In the genomic region with DNA sequence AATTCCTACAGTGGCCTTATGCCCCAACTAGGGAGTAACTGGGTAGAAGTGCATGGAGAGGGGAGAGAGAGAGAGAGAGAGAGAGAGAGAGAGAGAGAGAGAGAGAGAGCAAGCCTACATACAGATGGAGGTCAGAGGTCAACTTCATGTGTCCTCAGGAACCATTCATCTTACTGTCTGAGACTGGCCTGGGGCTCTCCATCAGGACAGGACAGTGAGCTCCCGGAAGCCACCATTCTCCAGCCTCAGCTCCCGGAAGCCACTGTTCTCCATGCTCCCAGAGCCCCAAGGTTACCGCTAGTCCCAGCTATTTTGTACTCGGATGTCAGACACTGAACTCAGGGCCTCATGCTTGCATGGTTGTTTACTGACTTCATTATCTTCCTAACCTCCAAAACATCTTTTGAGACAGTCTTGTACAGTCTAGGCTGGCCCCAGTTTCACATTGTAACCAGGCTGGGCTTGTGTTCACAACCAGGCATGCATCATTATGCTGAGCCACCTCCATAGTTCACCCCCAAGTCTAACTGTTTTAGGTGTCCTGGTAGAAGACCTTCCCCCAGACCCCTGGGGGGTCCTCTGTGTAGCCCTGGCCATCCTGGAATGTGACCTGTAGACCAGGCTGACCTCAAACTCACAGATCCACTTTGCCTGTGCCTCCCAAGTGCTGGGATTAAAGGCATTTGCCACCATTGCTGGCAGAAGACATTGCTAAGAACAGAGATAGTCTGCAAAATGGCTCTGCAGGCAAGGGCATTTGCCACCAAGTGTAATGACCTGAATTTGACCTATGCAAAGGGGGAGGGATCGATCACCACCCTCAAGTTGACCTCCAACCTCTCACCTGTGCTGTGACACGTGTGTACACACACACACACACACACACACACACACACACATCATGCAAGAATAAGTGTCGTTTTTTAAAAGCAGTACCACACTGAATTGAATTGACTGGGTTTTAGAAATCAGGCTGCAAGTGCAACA, we compare ENCODE assay signal across 9 mouse cellular contexts. TPM values are rescaled to one million over a fixed set of nuclear protein-coding genes. Genes with fewer than 3 reads are reported as not detected.
A peak's percentile ranks its signal among the peaks of the same experiment; 100 is the strongest.
DNase-seq lines count a peak whose midpoint lies in the region; ATAC-seq and TF ChIP-seq lines count a peak whose summit lies in the region.
"Had no signal": no experiment of that assay in that cellular context is flagged by ENCODE, and none has a peak within 500 bp of the region (broad histone marks: within the 10 kb centered on the region; RNA-seq: fewer than 3 reads in every experiment).

No protein-coding gene starts in this region.

- 68% methylated on average over 7 of the region's 7 CpGs for WGBS in intestine, embryonic 15.5 days
- WGBS in intestine, postnatal 0 days: 75% methylated on average over 7 of the region's 7 CpGs
- WGBS in liver, embryonic 12.5 days (ENCODE audit: insufficient replicate concordance): 62% methylated on average over 7 of the region's 7 CpGs

- no peaks in the 10 kb centered on the region for H3K9me3 ChIP-seq in intestine, embryonic 15.5 days
- H3K9me3 ChIP-seq in intestine, postnatal 0 days (ENCODE audit: control insufficient read depth): no peaks in the 10 kb centered on the region
- no peaks in the 10 kb centered on the region for H3K9me3 ChIP-seq in liver, embryonic 12.5 days (replicated peaks)

- H3K27ac ChIP-seq in intestine, embryonic 15.5 days: no peak overlapping the region
- no peak overlapping the region for H3K27ac ChIP-seq in intestine, postnatal 0 days (ENCODE audit: low read depth, low read length)
- H3K27ac ChIP-seq in brown adipose tissue, adult 24 weeks (replicated peaks; ENCODE audit: low read depth, low read length): peak overlapping the region; percentile 85
- 0 out of 2 replicates have a peak overlapping the region, but pooled peaks have one; percentile 13 for H3K27ac ChIP-seq in liver, embryonic 12.5 days

- DNase-seq in ES-CJ7 (ENCODE audit: low read depth, low spot score): peak; percentile 66
- no peak for DNase-seq in cerebellum, postnatal 10 days
- no peak for DNase-seq in cerebellum, postnatal 4 days (ENCODE audit: low spot score in 2 of 2)
- DNase-seq: adrenal gland, postnatal 25 days; cerebellum, adult 8-10 months had no signal

- peak overlapping the region; percentile 75 for H3K4me2 ChIP-seq in intestine, embryonic 15.5 days (replicated peaks)
- H3K4me2 ChIP-seq in intestine, postnatal 0 days (replicated peaks; ENCODE audit: low read depth): no peak overlapping the region
- no peak overlapping the region for H3K4me2 ChIP-seq in liver, embryonic 12.5 days

- TF ChIP-seq CTCF in intestine, postnatal 0 days (IDR thresholded peaks at IDR 0.05; ENCODE audit: low read depth): no peak

- H3K27me3 ChIP-seq in intestine, embryonic 15.5 days (replicated peaks): no peaks in the 10 kb centered on the region
- H3K27me3 ChIP-seq in intestine, postnatal 0 days (replicated peaks; ENCODE audit: control insufficient read depth, insufficient read depth, low read length): no peaks in the 10 kb centered on the region
- H3K27me3 ChIP-seq in liver, embryonic 12.5 days (replicated peaks): no peaks in the 10 kb centered on the region

- no peak overlapping the region for H3K9ac ChIP-seq in intestine, embryonic 15.5 days
- H3K9ac ChIP-seq in intestine, postnatal 0 days (ENCODE audit: low read depth, low read length): no peak overlapping the region
- H3K9ac ChIP-seq in liver, embryonic 12.5 days: no peak overlapping the region

- H3K4me3 ChIP-seq in intestine, embryonic 15.5 days (replicated peaks): no peak overlapping the region
- H3K4me3 ChIP-seq in intestine, postnatal 0 days (ENCODE audit: low read depth, low read length): no peak overlapping the region
- peak overlapping the region; percentile 89 for H3K4me3 ChIP-seq in brown adipose tissue, adult 24 weeks (ENCODE audit: insufficient read depth, low read depth, low read length)
- H3K4me3 ChIP-seq in liver, embryonic 12.5 days: no peak overlapping the region

- peaks cover 48% of the 10 kb centered on the region for H3K4me1 ChIP-seq in intestine, embryonic 15.5 days (replicated peaks)
- 0 out of 2 replicates have a peak, but pooled peaks cover 3% of the 10 kb centered on the region for H3K4me1 ChIP-seq in intestine, postnatal 0 days (replicated peaks; ENCODE audit: control insufficient read depth, insufficient read depth, low read length)
- H3K4me1 ChIP-seq in brown adipose tissue, adult 24 weeks (ENCODE audit: control insufficient read depth, insufficient read depth, insufficient read length, low read length): peaks cover 17% of the 10 kb centered on the region
- peaks cover 47% of the 10 kb centered on the region for H3K4me1 ChIP-seq in liver, embryonic 12.5 days

- H3K36me3 ChIP-seq in intestine, embryonic 15.5 days: no peaks in the 10 kb centered on the region
- peaks cover 12% of the 10 kb centered on the region; the same call in 1 of the 2 replicates for H3K36me3 ChIP-seq in intestine, postnatal 0 days (ENCODE audit: control insufficient read depth, insufficient read depth)
- 0 out of 2 replicates have a peak, but pooled peaks cover 3% of the 10 kb centered on the region for H3K36me3 ChIP-seq in liver, embryonic 12.5 days

- ATAC-seq in intestine, embryonic 15.5 days: no peak
- ATAC-seq in intestine, postnatal 0 days: no peak
- ATAC-seq in liver, embryonic 12.5 days: no peak

RNA-seq across cellular contexts. Expression of a gene that starts 2.5 kb away (rescaled TPM):
- polyA plus RNA-seq in intestine, embryonic 15.5 days (2015; fragmentation: Nextera tagmentation; extraction: Ambion mirVana): 26.9 and 30.7 TPM in 2 replicates
- polyA plus RNA-seq in intestine, postnatal 0 days (2015; fragmentation: Nextera tagmentation; extraction: Ambion mirVana): 15.5 and 18.4 TPM in 2 replicates
- 6.9 and 9.5 TPM in 2 replicates for polyA plus RNA-seq in brown adipose tissue, adult 24 weeks (2012; ENCODE audit: insufficient read depth, insufficient read length, missing spikeins)
- polyA plus RNA-seq in liver, embryonic 12.5 days (2016; fragmentation: Nextera tagmentation; extraction: Ambion mirVana): 8.4 and 8.7 TPM in 2 replicates

RNA-seq across cellular contexts. Expression of a gene that starts 14.7 kb away (rescaled TPM):
- polyA plus RNA-seq in intestine, embryonic 15.5 days (2015; fragmentation: Nextera tagmentation; extraction: Ambion mirVana): 8.2 and 12.0 TPM in 2 replicates
- 15.9 and 21.1 TPM in 2 replicates for polyA plus RNA-seq in intestine, postnatal 0 days (2015; fragmentation: Nextera tagmentation; extraction: Ambion mirVana)
- polyA plus RNA-seq in brown adipose tissue, adult 24 weeks (2012; ENCODE audit: insufficient read depth, insufficient read length, missing spikeins): 54.2 and 167 TPM in 2 replicates
- polyA plus RNA-seq in liver, embryonic 12.5 days (2016; fragmentation: Nextera tagmentation; extraction: Ambion mirVana): 13.4 and 14.1 TPM in 2 replicates

RNA-seq across cellular contexts. Expression of a gene that starts 51.4 kb away (rescaled TPM):
- polyA plus RNA-seq in intestine, embryonic 15.5 days (2015; fragmentation: Nextera tagmentation; extraction: Ambion mirVana): 16.3 and 16.7 TPM in 2 replicates
- 6.4 TPM in 2 replicates for polyA plus RNA-seq in intestine, postnatal 0 days (2015; fragmentation: Nextera tagmentation; extraction: Ambion mirVana)
- 19.7 and 29.7 TPM in 2 replicates for polyA plus RNA-seq in brown adipose tissue, adult 24 weeks (2012; ENCODE audit: insufficient read depth, insufficient read length, missing spikeins)
- polyA plus RNA-seq in liver, embryonic 12.5 days (2016; fragmentation: Nextera tagmentation; extraction: Ambion mirVana): 5.0 and 5.5 TPM in 2 replicates

Comparison
In these comparisons a context has a peak if more than half of its experiments do, and no peak if none do; other contexts are left out.
1. H3K27ac ChIP-seq: peak in brown adipose tissue, adult 24 weeks (single experiment) and liver, embryonic 12.5 days (single experiment); none in intestine, embryonic 15.5 days (single experiment) and intestine, postnatal 0 days (single experiment).